Mouse (Mus musculus): ENCODE data around the gene Slc35b4.

The Slc35b4 gene

GRCm38 (mm10) chr6:34129261-34129660, 47.6 kb downstream of the Slc35b4 start:
- peak; percentile 6 for DNase-seq (ENCODE audit: low read depth)

- no peak for DNase-seq (ENCODE audit: low read depth)
Observed at GRCm38 (mm10) chr6:34124401-34124800, 52.5 kb downstream of the Slc35b4 start.

GRCm38 (mm10) chr6:34116838-34117478, 60.0 kb downstream of the Slc35b4 start:
- DNase-seq (ENCODE audit: low read depth): no peak

DNA sequence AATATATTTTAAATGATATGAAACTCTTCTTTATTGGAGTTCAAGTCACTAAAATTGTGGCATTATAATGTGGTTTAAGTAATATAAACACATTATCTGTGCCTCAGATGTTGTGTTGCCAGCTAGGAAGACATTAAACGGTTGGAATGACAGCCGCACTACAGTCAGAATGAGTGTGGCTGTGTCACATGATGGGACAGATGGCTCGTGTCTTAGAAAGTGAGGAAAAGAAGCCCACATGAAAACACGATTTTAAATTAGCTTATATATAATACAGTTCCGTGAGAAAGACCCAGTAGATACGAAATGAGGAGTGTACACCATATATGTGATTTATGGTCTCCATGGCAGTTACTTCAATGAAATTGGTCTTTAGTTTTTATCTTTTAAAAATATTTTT, 65.5 kb downstream of the Slc35b4 start:
- DNase-seq (ENCODE audit: low read depth): no peak

GRCm38 (mm10) chr6:34110571-34110970, 66.3 kb downstream of the Slc35b4 start:
- no peak for DNase-seq (ENCODE audit: low read depth)

All from naive thymus-derived CD4-positive, alpha-beta T cell, adult 2 months (primary cell).